Mouse (Mus musculus) heart, postnatal 0 days (tissue): Measurements from ENCODE around the gene Six1. TPM values are rescaled to one million over a fixed set of nuclear protein-coding genes. Genes with fewer than 3 reads are reported as not detected.

Experiments used
- ATAC-seq: fragments of 200-750 bp; cut with Nextera tagmentation; 2 replicates; pipeline ENCODE4 v1.8.0; 2017; ENCODE audit warnings: low read depth, moderate number of reproducible peaks, moderate library complexity; ENCODE audit not compliant: insufficient read depth
- DNase-seq: peaks from one replicate; pipeline ENCODE4 v3.0.0-alpha.2; 2016; ENCODE audit warnings: low spot score
- H3K27ac ChIP-seq: fragments of 300-500 bp; sonication (generic); 2 replicates; pipeline ENCODE4 v1.5.1; 2014; ENCODE audit warnings: low read depth, mild to moderate bottlenecking
- H3K27me3 ChIP-seq: fragments of 300-500 bp; sonication (generic); 2 replicates; pipeline ENCODE4 v1.6.1; 2014; ENCODE audit warnings: low read length, mixed read lengths; ENCODE audit not compliant: control insufficient read depth, insufficient read depth
- H3K36me3 ChIP-seq: fragments of 300-500 bp; sonication (generic); replicated peaks from 2 replicates; pipeline ENCODE4 v1.6.1; 2014; ENCODE audit warnings: low read length, mixed read lengths; ENCODE audit not compliant: control insufficient read depth, insufficient read depth
- H3K4me1 ChIP-seq: fragments of 300-500 bp; sonication (generic); 2 replicates; pipeline ENCODE4 v1.6.1; 2014; ENCODE audit warnings: antibody characterized with exemption; ENCODE audit not compliant: control insufficient read depth, insufficient read depth
- H3K4me2 ChIP-seq: fragments of 300-500 bp; sonication (generic); 2 replicates; pipeline ENCODE4 v1.6.1; 2014; ENCODE audit warnings: low read depth, mild to moderate bottlenecking, low read length, moderate library complexity
- H3K4me3 ChIP-seq: fragments of 300-500 bp; sonication (generic); 2 replicates; pipeline ENCODE4 v1.5.1; 2014; ENCODE audit warnings: low read depth, low read length
- H3K9ac ChIP-seq: fragments of 300-500 bp; sonication (generic); replicated peaks from 2 replicates; pipeline ENCODE4 v1.6.1; 2014; ENCODE audit warnings: low read depth, low read length, mixed read lengths
- H3K9me3 ChIP-seq: fragments of 300-500 bp; sonication (generic); replicated peaks from 2 replicates; pipeline ENCODE4 v1.6.1; 2016; ENCODE audit warnings: low read length; ENCODE audit not compliant: control insufficient read depth
- CTCF ChIP-seq: IDR thresholded peaks from 2 replicates; pipeline ENCODE4 v1.5.1; 2016; ENCODE audit warnings: antibody characterized with exemption, control low read depth, low read depth
- EP300 ChIP-seq: IDR thresholded peaks from 2 replicates; pipeline ENCODE4 v1.6.1; 2016; ENCODE audit warnings: antibody characterized with exemption, low read depth
- WGBS: fragments of 180-500 bp; shearing (Covaris S2); extraction: QIAGEN DNeasy Blood & Tissue Kit; methylation state at CpG from one replicate; pipeline ENCODE4 v1.1.7; 2014; 5-methylcytosine and 5-hydroxymethylcytosine counted together
- polyA plus RNA-seq: library from polyadenylated mRNA; unstranded; fragments of >200 nt; fragmentation: Nextera tagmentation; extraction: Ambion mirVana; gene quantifications from 2 replicates; pipeline ENCODE4 v1.2.1, GENCODE M21; 2015
- total RNA-seq: library from RNA; depleted of rRNA; stranded (reverse); fragments of >200 nt; gene quantifications from 2 replicates; pipeline ENCODE4 v1.2.3, GENCODE M21; 2014; ENCODE audit warnings: low replicate concordance

The Six1 gene
- total and polyA plus RNA-seq, 2 experiments from 2014 or later: 0.38 TPM; not detected in 1

DNA sequence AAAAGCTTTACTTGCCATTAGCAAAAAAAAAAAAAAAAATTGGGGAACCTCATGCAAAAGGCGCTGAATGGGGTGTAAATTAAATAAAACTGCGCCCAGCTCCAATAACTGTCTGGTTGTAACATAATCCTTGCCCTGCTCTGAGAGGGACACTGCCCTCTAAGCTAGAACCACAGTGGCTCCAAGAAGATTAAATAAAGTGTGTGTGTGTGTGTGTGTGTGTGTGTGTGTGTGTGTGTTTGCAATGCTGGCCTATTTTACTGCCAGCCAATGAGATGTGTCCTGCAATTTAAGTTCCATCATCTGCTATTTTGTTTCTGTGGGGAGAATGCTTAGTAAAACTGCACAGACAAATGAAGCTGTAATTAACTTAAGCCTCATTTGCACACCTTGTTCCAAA lies 6.1 kb downstream of the Six1 start:
- no peak overlapping the region for H3K27ac ChIP-seq
- H3K9ac ChIP-seq: no peak overlapping the region

DNA sequence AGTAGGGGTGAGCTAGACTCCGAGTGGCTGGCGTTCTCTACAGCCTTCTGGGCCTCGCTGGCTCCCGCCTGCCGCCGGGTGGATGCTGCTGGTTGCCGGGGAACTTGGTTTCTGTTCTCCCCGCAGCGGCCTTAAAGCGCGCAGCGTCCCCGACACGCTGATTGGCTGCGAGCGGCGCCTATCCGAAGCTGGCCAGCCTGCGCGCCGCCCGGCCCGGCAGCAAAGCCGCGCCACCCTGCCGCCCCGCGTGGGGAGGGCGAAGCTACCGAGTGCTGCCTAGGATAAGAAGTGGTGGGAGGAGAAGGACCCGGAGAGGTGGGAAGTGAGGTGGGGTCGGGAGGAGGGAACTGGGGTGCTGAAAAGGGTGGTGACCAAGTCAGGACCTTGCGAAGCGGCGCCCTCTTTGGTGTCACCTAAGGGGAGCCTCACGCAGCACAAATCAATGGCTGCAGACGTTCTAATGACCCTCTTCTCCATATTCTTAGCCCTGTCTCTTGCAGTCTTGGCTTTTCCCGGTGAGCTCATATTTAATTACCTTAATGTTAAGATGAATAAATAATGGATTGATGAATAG lies 7.0 kb downstream of the Six1 start:
- ATAC-seq: peak; percentile 77
- H3K4me3 ChIP-seq: peak overlapping the region; percentile 56
- peak; percentile 80 for DNase-seq
- no peaks in the 10 kb centered on the region for H3K9me3 ChIP-seq
- no peak overlapping the region for H3K9ac ChIP-seq
- TF ChIP-seq CTCF: no peak
- peaks cover 99% of the 10 kb centered on the region for H3K27me3 ChIP-seq
- no peak overlapping the region for H3K27ac ChIP-seq
- no peaks in the 10 kb centered on the region for H3K36me3 ChIP-seq
- H3K4me1 ChIP-seq: peaks cover 4% of the 10 kb centered on the region; the same call in 1 of the 2 replicates
- under 1% methylated on average over 38 of the region's 38 CpGs for WGBS
- H3K4me2 ChIP-seq: peak overlapping the region; percentile 79

More for the DNA sequence above, 6.1 kb downstream of the Six1 start:
- Histone ChIP-seq H3K4me2 (no peak overlapping the region), H3K9me3 (no peaks in the 10 kb centered on the region), H3K4me3 (no peak overlapping the region), H3K27me3 (peaks cover 99% of the 10 kb centered on the region), H3K4me1 (peaks cover 4% of the 10 kb centered on the region; the same call in 1 of the 2 replicates), H3K36me3 (no peaks in the 10 kb centered on the region)
- TF ChIP-seq CTCF: no peak
- no peak for TF ChIP-seq EP300
- ATAC-seq (no peak), DNase-seq (no peak)
- 23% methylated on average over 2 of the region's 2 CpGs for WGBS

DNA sequence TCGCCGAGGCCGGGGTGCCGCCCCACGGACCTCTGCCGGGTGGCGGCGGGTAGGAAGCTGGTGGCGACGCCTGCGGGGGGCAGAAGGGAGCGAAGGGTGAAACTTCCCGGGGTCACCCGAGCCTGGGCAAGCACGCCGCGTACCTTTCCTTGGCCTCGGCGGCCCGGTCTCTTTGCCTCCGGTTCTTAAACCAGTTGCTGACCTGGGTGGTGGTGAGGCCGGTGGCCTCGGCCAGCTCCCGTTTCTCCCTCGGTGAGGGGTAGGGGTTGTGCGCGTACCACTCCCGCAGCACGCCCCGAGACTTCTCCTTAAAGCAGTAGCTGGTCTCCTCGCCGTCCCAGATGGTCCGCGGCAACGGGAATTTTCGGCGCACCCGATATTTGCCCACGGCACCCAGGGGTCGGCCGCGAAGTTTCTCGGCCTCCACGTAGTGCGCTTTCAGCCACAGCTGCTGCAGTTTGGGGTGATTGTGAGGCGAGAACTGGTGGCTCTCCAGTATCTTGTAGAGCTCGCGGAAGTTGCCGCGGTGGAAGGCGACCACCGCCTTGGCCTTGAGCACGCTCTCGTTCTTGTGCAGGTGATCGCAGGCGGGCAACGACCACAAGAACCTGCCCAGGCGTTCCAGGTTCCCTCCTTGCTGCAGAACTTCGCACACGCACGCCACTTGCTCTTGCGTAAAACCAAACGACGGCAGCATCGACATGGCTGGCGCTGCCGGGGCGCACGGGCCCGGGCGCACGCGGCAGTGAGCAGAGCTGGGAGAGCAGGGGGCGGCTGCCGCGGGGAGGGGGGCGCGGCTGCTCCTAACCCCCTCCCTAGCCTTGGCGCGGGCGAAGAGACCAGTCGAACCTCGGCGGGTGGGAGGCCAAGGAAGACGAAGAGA lies 7.7 kb downstream of the Six1 start:
- under 1% methylated on average over 84 of the region's 85 CpGs for WGBS
- Histone ChIP-seq H3K36me3 (no peaks in the 10 kb centered on the region), H3K4me1 (peaks cover 4% of the 10 kb centered on the region; the same call in 1 of the 2 replicates), H3K4me3 (peak overlapping the region; percentile 56), H3K9me3 (no peaks in the 10 kb centered on the region), H3K4me2 (peak overlapping the region; percentile 79), H3K9ac (peak overlapping the region; percentile 45), H3K27ac (no peak overlapping the region), H3K27me3 (peaks cover 99% of the 10 kb centered on the region)
- DNase-seq (peak; percentile 9), ATAC-seq (peak; percentile 4; the same call in 1 of the 2 replicates)
- TF ChIP-seq EP300 (no peak), CTCF (no peak)

DNA sequence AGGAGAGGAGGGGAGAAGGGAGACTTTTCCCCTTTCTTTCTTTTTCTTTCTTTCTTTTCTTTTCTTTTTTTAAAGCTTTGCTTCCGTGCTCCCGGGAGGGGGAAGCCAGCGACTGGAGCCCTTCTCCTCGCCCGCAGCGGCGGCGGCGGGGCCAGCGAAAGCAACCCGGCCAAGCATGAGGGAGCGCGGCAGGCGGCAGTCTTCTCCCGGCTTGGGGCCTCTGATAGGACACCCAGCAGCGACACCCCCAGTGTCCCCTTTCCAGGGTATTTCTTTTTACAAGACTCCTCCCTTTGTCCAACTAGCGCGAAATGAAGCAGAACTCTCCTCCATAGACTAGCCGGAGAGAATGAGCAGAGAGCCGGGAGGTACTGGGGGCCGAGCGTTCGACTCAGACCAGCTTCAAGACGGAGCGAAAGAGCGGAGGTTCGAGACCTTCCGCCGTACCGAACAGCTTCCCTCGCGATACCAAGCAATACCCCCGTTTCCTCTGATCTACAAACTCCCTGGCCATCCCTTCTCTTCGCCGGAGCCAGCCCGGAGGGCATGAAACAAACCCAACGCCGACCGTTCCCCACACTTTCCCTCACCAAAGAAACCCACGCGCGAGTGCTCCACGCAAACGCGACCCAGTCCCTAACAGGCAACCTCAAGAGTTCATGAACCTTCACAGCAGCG lies 8.5 kb downstream of the Six1 start:
- peak; percentile 54 for ATAC-seq
- under 1% methylated on average over 46 of the region's 46 CpGs for WGBS

More for the DNA sequence above, 8.5 kb downstream of the Six1 start:
- Histone ChIP-seq H3K4me3 (peak overlapping the region; percentile 56), H3K9ac (peak overlapping the region; percentile 45), H3K4me2 (peak overlapping the region; percentile 79), H3K4me1 (peaks cover 4% of the 10 kb centered on the region; the same call in 1 of the 2 replicates), H3K27me3 (peaks cover 99% of the 10 kb centered on the region), H3K36me3 (no peaks in the 10 kb centered on the region), H3K27ac (no peak overlapping the region), H3K9me3 (no peaks in the 10 kb centered on the region)
- TF ChIP-seq CTCF: peak; percentile 12; the same call in 1 of the 2 replicates
- no peak for TF ChIP-seq EP300
- DNase-seq: peak; percentile 46
